Mouse (Mus musculus): ENCODE data around the gene Jkamp. TPM values are rescaled to one million over a fixed set of nuclear protein-coding genes. Genes with fewer than 3 reads are reported as not detected.
"Not testable (repeated sequence)": the region's sequence is repeated elsewhere in the genome, so short reads cannot be mapped to it uniquely, and the experiment has no call there.

Gene Jkamp
- polyA plus RNA-seq (2012; rRNA removed): 29.2 and 30.4 TPM in 2 replicates

GRCm38 (mm10) chr12:72085329-72086165 is at the start of gene Jkamp, which contains the start of gene L3hypdh:
Gene Jkamp, plus strand, starts transcription at chr12:72085589.
Gene L3hypdh, minus strand, starts transcription at chr12:72085439.
- Histone ChIP-seq H3K4me1 (ENCODE audit: control insufficient read depth, insufficient read depth, insufficient read length) (peaks cover 10% of the 10 kb centered on the region), H3K36me3 (ENCODE audit: control insufficient read depth, insufficient read depth, low read length) (peaks cover 3% of the 10 kb centered on the region), H3K27me3 (ENCODE audit: control insufficient read depth, insufficient read depth, low read length) (peaks cover 4% of the 10 kb centered on the region; the same call in 1 of the 2 replicates), H3K4me3 (ENCODE audit: extremely low read depth, insufficient read depth, insufficient read length) (peak within 1 kb of the TSS; percentile 93), H3K27ac (ENCODE audit: insufficient read depth, low read length) (peak within 1 kb of the TSS; percentile 97)
- TF ChIP-seq CTCF (IDR thresholded peaks at IDR 0.05; ENCODE audit: extremely low read depth, insufficient read depth, insufficient read length, insufficient replicate concordance) (no peak), POLR2A (IDR thresholded peaks at IDR 0.05; ENCODE audit: low read depth, low read length) (no peak; the same call in 1 of the 2 replicates)
- WGBS: under 1% methylated on average over 60 of the region's 60 CpGs
- DNase-seq (ENCODE audit: low read depth in 1 of 2, low spot score in 2 of 2): peak; percentile 99

DNA sequence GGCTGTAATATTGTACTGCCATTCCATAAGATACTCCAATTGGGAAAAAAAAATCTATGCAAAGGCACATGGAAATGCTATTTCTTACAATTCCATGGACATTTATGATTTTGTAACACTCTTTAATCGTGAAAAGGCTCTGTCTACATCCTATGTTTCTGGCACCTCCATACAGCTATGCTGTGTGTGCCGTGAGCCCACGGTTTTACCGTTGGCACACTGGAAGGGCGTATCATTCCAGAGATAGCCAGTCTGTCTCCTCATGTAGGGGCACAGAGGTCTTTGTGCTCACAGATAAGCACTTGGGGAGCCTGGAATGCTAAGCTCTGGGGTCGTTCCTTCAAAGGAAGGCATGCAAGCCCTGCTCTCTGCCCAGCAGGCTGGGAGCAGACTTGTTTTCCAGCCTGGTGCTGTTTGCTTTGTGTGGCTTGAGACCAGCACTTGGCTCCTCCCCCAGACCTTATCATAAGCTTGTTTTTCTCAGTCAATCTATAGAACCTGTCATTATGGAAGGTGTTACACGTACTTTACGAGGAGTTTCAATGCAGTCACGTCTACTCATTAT is 49.2 kb upstream of the Jkamp start:
- no peak for TF ChIP-seq CTCF (IDR thresholded peaks at IDR 0.05; ENCODE audit: extremely low read depth, insufficient read depth, insufficient read length, insufficient replicate concordance)
- Histone ChIP-seq H3K4me1 (ENCODE audit: control insufficient read depth, insufficient read depth, insufficient read length) (no peaks in the 10 kb centered on the region), H3K36me3 (ENCODE audit: control insufficient read depth, insufficient read depth, low read length) (no peaks in the 10 kb centered on the region), H3K27me3 (ENCODE audit: control insufficient read depth, insufficient read depth, low read length) (no peaks in the 10 kb centered on the region), H3K27ac (ENCODE audit: insufficient read depth, low read length) (no peak overlapping the region), H3K4me3 (ENCODE audit: extremely low read depth, insufficient read depth, insufficient read length) (no peak overlapping the region)
- DNase-seq (ENCODE audit: low read depth in 1 of 2, low spot score in 2 of 2): no peak
- WGBS: 86% methylated on average over 9 of the region's 9 CpGs

GRCm38 (mm10) chr12:72037049-72037448 is 48.3 kb upstream of the Jkamp start:
- H3K4me1 ChIP-seq (ENCODE audit: control insufficient read depth, insufficient read depth, insufficient read length): no peaks in the 10 kb centered on the region
- H3K36me3 ChIP-seq (ENCODE audit: control insufficient read depth, insufficient read depth, low read length): no peaks in the 10 kb centered on the region
- TF ChIP-seq CTCF (IDR thresholded peaks at IDR 0.05; ENCODE audit: extremely low read depth, insufficient read depth, insufficient read length, insufficient replicate concordance) (no peak), POLR2A (IDR thresholded peaks at IDR 0.05; ENCODE audit: low read depth, low read length) (no peak)
- 80% methylated on average over 6 of the region's 6 CpGs for WGBS
- no peak for DNase-seq (ENCODE audit: low read depth in 1 of 2, low spot score in 2 of 2)
- H3K4me3 ChIP-seq (ENCODE audit: extremely low read depth, insufficient read depth, insufficient read length): no peak overlapping the region
- H3K27me3 ChIP-seq (ENCODE audit: control insufficient read depth, insufficient read depth, low read length): no peaks in the 10 kb centered on the region
- H3K27ac ChIP-seq (ENCODE audit: insufficient read depth, low read length): no peak overlapping the region

- no peak overlapping the region for H3K27ac ChIP-seq (ENCODE audit: insufficient read depth, low read length)
- no peak overlapping the region for H3K4me3 ChIP-seq (ENCODE audit: extremely low read depth, insufficient read depth, insufficient read length)
- no peaks in the 10 kb centered on the region for H3K4me1 ChIP-seq (ENCODE audit: control insufficient read depth, insufficient read depth, insufficient read length)
- TF ChIP-seq POLR2A (IDR thresholded peaks at IDR 0.05; ENCODE audit: low read depth, low read length) (no peak), CTCF (IDR thresholded peaks at IDR 0.05; ENCODE audit: extremely low read depth, insufficient read depth, insufficient read length, insufficient replicate concordance) (no peak)
- DNase-seq (ENCODE audit: low read depth in 1 of 2, low spot score in 2 of 2): no peak
- 86% methylated on average over 2 of the region's 2 CpGs for WGBS
- H3K36me3 ChIP-seq (ENCODE audit: control insufficient read depth, insufficient read depth, low read length): no peaks in the 10 kb centered on the region
- no peaks in the 10 kb centered on the region for H3K27me3 ChIP-seq (ENCODE audit: control insufficient read depth, insufficient read depth, low read length)
These were observed 46.5 kb upstream of the Jkamp start for GRCm38 (mm10) chr12:72038866-72039265.

- H3K27me3 ChIP-seq (ENCODE audit: control insufficient read depth, insufficient read depth, low read length): no peaks in the 10 kb centered on the region
- no peak overlapping the region for H3K4me3 ChIP-seq (ENCODE audit: extremely low read depth, insufficient read depth, insufficient read length)
- no peak for TF ChIP-seq POLR2A (IDR thresholded peaks at IDR 0.05; ENCODE audit: low read depth, low read length)
- no peak for TF ChIP-seq CTCF (IDR thresholded peaks at IDR 0.05; ENCODE audit: extremely low read depth, insufficient read depth, insufficient read length, insufficient replicate concordance)
- no peak overlapping the region for H3K27ac ChIP-seq (ENCODE audit: insufficient read depth, low read length)
- H3K36me3 ChIP-seq (ENCODE audit: control insufficient read depth, insufficient read depth, low read length): no peaks in the 10 kb centered on the region
- H3K4me1 ChIP-seq (ENCODE audit: control insufficient read depth, insufficient read depth, insufficient read length): no peaks in the 10 kb centered on the region
- WGBS: 84% methylated on average over 8 of the region's 8 CpGs
- no peak for DNase-seq (ENCODE audit: low read depth in 1 of 2, low spot score in 2 of 2)
These were observed 45.9 kb upstream of the Jkamp start for GRCm38 (mm10) chr12:72039501-72039900.

GRCm38 (mm10) chr12:72041238-72041637 is 44.2 kb upstream of the Jkamp start:
- TF ChIP-seq POLR2A (IDR thresholded peaks at IDR 0.05; ENCODE audit: low read depth, low read length): no peak
- DNase-seq (ENCODE audit: low read depth in 1 of 2, low spot score in 2 of 2): no peak
- 90% methylated on average over 3 of the region's 3 CpGs for WGBS
- Histone ChIP-seq H3K27me3 (ENCODE audit: control insufficient read depth, insufficient read depth, low read length) (no peaks in the 10 kb centered on the region), H3K27ac (ENCODE audit: insufficient read depth, low read length) (no peak overlapping the region), H3K4me1 (ENCODE audit: control insufficient read depth, insufficient read depth, insufficient read length) (no peaks in the 10 kb centered on the region), H3K36me3 (ENCODE audit: control insufficient read depth, insufficient read depth, low read length) (no peaks in the 10 kb centered on the region), H3K4me3 (ENCODE audit: extremely low read depth, insufficient read depth, insufficient read length) (no peak overlapping the region)

DNA sequence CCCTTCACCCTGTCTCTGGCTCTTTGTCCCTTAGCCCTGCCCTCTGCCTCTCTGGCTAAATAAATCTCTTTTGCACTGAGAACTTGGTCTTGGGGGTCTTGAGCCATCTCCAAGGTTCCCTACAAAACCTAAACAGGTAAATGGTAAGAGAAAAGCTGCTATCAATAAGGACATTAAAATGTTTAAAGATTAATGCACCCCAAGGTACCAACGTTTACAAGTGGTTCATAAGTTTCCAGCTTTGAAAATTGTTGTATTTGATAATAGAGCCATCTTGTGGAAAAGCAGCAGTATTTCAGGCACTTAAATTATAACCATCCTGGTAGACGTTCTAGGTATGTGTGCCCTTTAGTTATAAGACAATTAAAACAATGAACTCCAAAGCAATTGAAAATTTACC is 37.9 kb upstream of the Jkamp start:
- WGBS: 6% methylated on average over 2 of the region's 2 CpGs

DNA sequence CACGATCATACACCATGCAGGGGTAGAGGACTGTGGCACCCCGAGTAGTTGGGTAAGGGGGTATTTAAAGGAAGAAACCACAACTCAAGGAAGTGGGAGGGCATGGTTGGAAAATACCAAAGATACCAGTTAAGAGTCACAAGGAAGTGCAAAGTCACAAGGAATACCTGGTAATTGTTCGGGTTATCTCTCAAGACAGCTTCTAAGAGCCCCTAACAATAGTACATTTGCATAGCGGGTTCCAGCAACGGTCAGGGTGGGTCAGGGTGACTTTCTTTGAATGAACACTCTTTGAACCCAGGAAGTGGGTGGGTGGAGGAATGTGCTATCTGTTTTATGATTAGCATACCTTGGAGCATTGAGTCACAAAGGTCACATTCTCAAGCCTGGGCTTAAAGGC is 35.2 kb upstream of the Jkamp start:
- 85% methylated on average over 5 of the region's 5 CpGs for WGBS
- not testable (repeated sequence) for H3K27me3 ChIP-seq (ENCODE audit: control insufficient read depth, insufficient read depth, low read length); H3K36me3 ChIP-seq (ENCODE audit: control insufficient read depth, insufficient read depth, low read length); H3K27ac ChIP-seq (ENCODE audit: insufficient read depth, low read length); H3K4me1 ChIP-seq (ENCODE audit: control insufficient read depth, insufficient read depth, insufficient read length); H3K4me3 ChIP-seq (ENCODE audit: extremely low read depth, insufficient read depth, insufficient read length); DNase-seq (ENCODE audit: low read depth in 1 of 2, low spot score in 2 of 2)

More for the DNA sequence above, 37.9 kb upstream of the Jkamp start:
- H3K4me3 ChIP-seq (ENCODE audit: extremely low read depth, insufficient read depth, insufficient read length): no peak overlapping the region
- H3K36me3 ChIP-seq (ENCODE audit: control insufficient read depth, insufficient read depth, low read length): no peaks in the 10 kb centered on the region
- H3K27ac ChIP-seq (ENCODE audit: insufficient read depth, low read length): no peak overlapping the region
- no peaks in the 10 kb centered on the region for H3K4me1 ChIP-seq (ENCODE audit: control insufficient read depth, insufficient read depth, insufficient read length)
- H3K27me3 ChIP-seq (ENCODE audit: control insufficient read depth, insufficient read depth, low read length): no peaks in the 10 kb centered on the region
- DNase-seq (ENCODE audit: low read depth in 1 of 2, low spot score in 2 of 2): no peak
- TF ChIP-seq POLR2A (IDR thresholded peaks at IDR 0.05; ENCODE audit: low read depth, low read length) (no peak), CTCF (IDR thresholded peaks at IDR 0.05; ENCODE audit: extremely low read depth, insufficient read depth, insufficient read length, insufficient replicate concordance) (no peak)

Data from spleen, adult 2 months (tissue).